Mouse (Mus musculus) midbrain, embryonic 12.5 days (tissue): ENCODE measurements at regions not wholly inside any gene's neighbourhood (a gene's known extent, or its start where the extent isn't known, plus 50 kb on each side); places are given as distances from the start of the nearest gene placed in this dataset.

Experiments
- ATAC-seq: fragments of 200-750 bp; cut with Nextera tagmentation; 2 replicates; pipeline ENCODE4 v1.8.0; 2017; ENCODE audit warnings: low read depth, moderate TSS enrichment, moderate library complexity; ENCODE audit not compliant: low FRiP score
- H3K27ac ChIP-seq: fragments of 300-500 bp; sonication (generic); replicated peaks from 2 replicates; pipeline ENCODE4 v1.5.1; 2016; ENCODE audit warnings: mild to moderate bottlenecking
- H3K27me3 ChIP-seq: fragments of 300-500 bp; sonication (generic); 2 replicates; pipeline ENCODE4 v1.6.1; 2016; ENCODE audit warnings: mild to moderate bottlenecking
- H3K36me3 ChIP-seq: fragments of 300-500 bp; sonication (generic); 2 replicates; pipeline ENCODE4 v1.6.1; 2016
- H3K4me1 ChIP-seq: fragments of 300-500 bp; sonication (generic); 2 replicates; pipeline ENCODE4 v1.6.1; 2016
- H3K4me2 ChIP-seq: fragments of 300-500 bp; sonication (generic); replicated peaks from 2 replicates; pipeline ENCODE4 v1.6.1; 2016; ENCODE audit warnings: mild to moderate bottlenecking, moderate library complexity
- H3K4me3 ChIP-seq: fragments of 300-500 bp; sonication (generic); 2 replicates; pipeline ENCODE4 v1.5.1; 2016; ENCODE audit warnings: mild to moderate bottlenecking
- H3K9ac ChIP-seq: fragments of 300-500 bp; sonication (generic); replicated peaks from 2 replicates; pipeline ENCODE4 v1.6.1; 2016; ENCODE audit warnings: mild to moderate bottlenecking, moderate library complexity
- H3K9me3 ChIP-seq: fragments of 300-500 bp; sonication (generic); 2 replicates; pipeline ENCODE4 v1.6.1; 2016; ENCODE audit warnings: mild to moderate bottlenecking
- WGBS: fragments of 180-500 bp; shearing (Covaris S2); methylation state at CpG from one replicate; pipeline ENCODE4 v1.1.7; 2016; 5-methylcytosine and 5-hydroxymethylcytosine counted together

- ATAC-seq = no peak
- Histone ChIP-seq H3K9me3 (no peaks in the 10 kb centered on the region), H3K9ac (no peak overlapping the region), H3K4me2 (no peak overlapping the region), H3K4me3 (no peak overlapping the region), H3K27ac (no peak overlapping the region), H3K36me3 (no peaks in the 10 kb centered on the region), H3K27me3 (no peaks in the 10 kb centered on the region), H3K4me1 (no peaks in the 10 kb centered on the region)
Measured at GRCm38 (mm10) chr12:27759016-27759415, 416.6 kb upstream of the Sox11 start.

GRCm38 (mm10) chr12:27757641-27758040 is 415.3 kb upstream of the Sox11 start:
- Histone ChIP-seq H3K4me2 (no peak overlapping the region), H3K27me3 (no peaks in the 10 kb centered on the region), H3K4me1 (no peaks in the 10 kb centered on the region), H3K27ac (no peak overlapping the region), H3K9ac (no peak overlapping the region), H3K36me3 (no peaks in the 10 kb centered on the region), H3K9me3 (no peaks in the 10 kb centered on the region), H3K4me3 (no peak overlapping the region)
- ATAC-seq = no peak

GRCm38 (mm10) chr12:27724619-27725200 is 382.3 kb upstream of the Sox11 start:
- H3K4me2 ChIP-seq = no peak overlapping the region
- H3K27ac ChIP-seq = peak overlapping the region; percentile 6; the same call in 1 of the 2 replicates
- no peak overlapping the region for H3K4me3 ChIP-seq
- 56% methylated on average over 5 of the region's 5 CpGs for WGBS
- H3K9ac ChIP-seq = no peak overlapping the region
- ATAC-seq = peak; percentile 65; the same call in 1 of the 2 replicates
- H3K4me1 ChIP-seq = peaks cover 6% of the 10 kb centered on the region
- no peaks in the 10 kb centered on the region for H3K36me3 ChIP-seq
- no peaks in the 10 kb centered on the region for H3K27me3 ChIP-seq
- 0 out of 2 replicates have a peak, but pooled peaks cover 4% of the 10 kb centered on the region for H3K9me3 ChIP-seq

GRCm38 (mm10) chr12:27680459-27680858 is 338.1 kb upstream of the Sox11 start:
- Histone ChIP-seq H3K27ac (no peak overlapping the region), H3K27me3 (no peaks in the 10 kb centered on the region), H3K4me2 (no peak overlapping the region), H3K36me3 (no peaks in the 10 kb centered on the region), H3K9ac (no peak overlapping the region), H3K4me3 (no peak overlapping the region), H3K4me1 (no peaks in the 10 kb centered on the region), H3K9me3 (no peaks in the 10 kb centered on the region)
- no peak for ATAC-seq

- H3K27ac ChIP-seq = no peak overlapping the region
- H3K4me2 ChIP-seq = no peak overlapping the region
- no peak for ATAC-seq
- H3K4me1 ChIP-seq = peaks cover 23% of the 10 kb centered on the region
- no peaks in the 10 kb centered on the region for H3K36me3 ChIP-seq
- 0 out of 2 replicates have a peak, but pooled peaks cover 2% of the 10 kb centered on the region for H3K27me3 ChIP-seq
- H3K9ac ChIP-seq = no peak overlapping the region
- H3K4me3 ChIP-seq = no peak overlapping the region
- H3K9me3 ChIP-seq = no peaks in the 10 kb centered on the region
Measured at GRCm38 (mm10) chr12:27673404-27673803, 331.0 kb upstream of the Sox11 start.

- peak overlapping the region; percentile 23 for H3K4me2 ChIP-seq
- H3K4me3 ChIP-seq = no peak overlapping the region
- H3K27ac ChIP-seq = no peak overlapping the region
Measured at GRCm38 (mm10) chr12:27670650-27671084, 328.3 kb upstream of the Sox11 start.

GRCm38 (mm10) chr12:27670190-27670589 is 327.8 kb upstream of the Sox11 start:
- 42% methylated on average over 7 of the region's 7 CpGs for WGBS
- H3K4me2 ChIP-seq = peak overlapping the region; percentile 23
- peaks cover 23% of the 10 kb centered on the region for H3K4me1 ChIP-seq
- no peak overlapping the region for H3K4me3 ChIP-seq
- H3K27me3 ChIP-seq = 0 out of 2 replicates have a peak, but pooled peaks cover 7% of the 10 kb centered on the region
- H3K27ac ChIP-seq = 0 out of 2 replicates have a peak overlapping the region, but pooled peaks have one; percentile 42
- no peak for ATAC-seq
- no peaks in the 10 kb centered on the region for H3K9me3 ChIP-seq
- no peaks in the 10 kb centered on the region for H3K36me3 ChIP-seq
- no peak overlapping the region for H3K9ac ChIP-seq

More at GRCm38 (mm10) chr12:27670650-27671084, 328.3 kb upstream of the Sox11 start:
- Histone ChIP-seq H3K4me1 (peaks cover 23% of the 10 kb centered on the region), H3K9ac (no peak overlapping the region), H3K9me3 (no peaks in the 10 kb centered on the region), H3K27me3 (0 out of 2 replicates have a peak, but pooled peaks cover 7% of the 10 kb centered on the region), H3K36me3 (no peaks in the 10 kb centered on the region)
- 23% methylated on average over 9 of the region's 9 CpGs for WGBS
- 0 out of 2 replicates have a peak, but pooled peaks have one; percentile 23 for ATAC-seq

- Histone ChIP-seq H3K9me3 (no peaks in the 10 kb centered on the region), H3K4me1 (peaks cover 23% of the 10 kb centered on the region), H3K27me3 (0 out of 2 replicates have a peak, but pooled peaks cover 7% of the 10 kb centered on the region), H3K4me3 (no peak overlapping the region), H3K36me3 (no peaks in the 10 kb centered on the region), H3K4me2 (no peak overlapping the region), H3K9ac (no peak overlapping the region), H3K27ac (no peak overlapping the region)
- 0 out of 2 replicates have a peak, but pooled peaks have one; percentile 49 for ATAC-seq
- WGBS = 59% methylated on average over 6 of the region's 6 CpGs
Measured at GRCm38 (mm10) chr12:27669542-27669941, 327.2 kb upstream of the Sox11 start.

- whole genome bisulfite sequencing = 87% methylated on average over 2 of the region's 2 CpGs
- Histone ChIP-seq H3K36me3 (no peaks in the 10 kb centered on the region), H3K27ac (no peak overlapping the region), H3K4me3 (no peak overlapping the region), H3K4me2 (no peak overlapping the region), H3K9me3 (no peaks in the 10 kb centered on the region), H3K4me1 (peaks cover 22% of the 10 kb centered on the region), H3K9ac (no peak overlapping the region), H3K27me3 (0 out of 2 replicates have a peak, but pooled peaks cover 7% of the 10 kb centered on the region)
- no peak for ATAC-seq
Measured at GRCm38 (mm10) chr12:27666456-27666855, 324.1 kb upstream of the Sox11 start.

GRCm38 (mm10) chr12:27663126-27663525 is 320.8 kb upstream of the Sox11 start:
- no peak overlapping the region for H3K4me3 ChIP-seq
- H3K9me3 ChIP-seq = no peaks in the 10 kb centered on the region
- H3K4me1 ChIP-seq = no peaks in the 10 kb centered on the region
- ATAC-seq = no peak
- H3K36me3 ChIP-seq = no peaks in the 10 kb centered on the region
- no peak overlapping the region for H3K4me2 ChIP-seq
- H3K27ac ChIP-seq = no peak overlapping the region
- WGBS = 90% methylated on average over 4 of the region's 4 CpGs
- no peak overlapping the region for H3K9ac ChIP-seq
- 0 out of 2 replicates have a peak, but pooled peaks cover 5% of the 10 kb centered on the region for H3K27me3 ChIP-seq

GRCm38 (mm10) chr12:27662723-27663122 is 320.3 kb upstream of the Sox11 start:
- no peak for ATAC-seq
- Histone ChIP-seq H3K4me2 (no peak overlapping the region), H3K4me3 (no peak overlapping the region), H3K27ac (no peak overlapping the region), H3K9ac (no peak overlapping the region), H3K36me3 (no peaks in the 10 kb centered on the region), H3K9me3 (no peaks in the 10 kb centered on the region), H3K27me3 (0 out of 2 replicates have a peak, but pooled peaks cover 2% of the 10 kb centered on the region), H3K4me1 (no peaks in the 10 kb centered on the region)
- 91% methylated on average over 5 of the region's 5 CpGs for WGBS

- no peak for ATAC-seq
- Histone ChIP-seq H3K36me3 (no peaks in the 10 kb centered on the region), H3K4me3 (no peak overlapping the region), H3K4me1 (no peaks in the 10 kb centered on the region; the same call in 1 of the 2 replicates), H3K4me2 (no peak overlapping the region), H3K27ac (0 out of 2 replicates have a peak overlapping the region, but pooled peaks have one; percentile 2), H3K9ac (no peak overlapping the region), H3K9me3 (no peaks in the 10 kb centered on the region), H3K27me3 (no peaks in the 10 kb centered on the region)
- WGBS = 80% methylated on average over 4 of the region's 4 CpGs
Measured at GRCm38 (mm10) chr12:27657536-27657935, 315.2 kb upstream of the Sox11 start.
